Mouse (Mus musculus) heart, postnatal 0 days (tissue): ENCODE measurements around the gene Fxyd2. TPM values are rescaled to one million over a fixed set of nuclear protein-coding genes. Genes with fewer than 3 reads are reported as not detected.

ENCODE experiments used
- ATAC-seq: fragments of 200-750 bp; cut with Nextera tagmentation; 2 replicates; pipeline ENCODE4 v1.8.0; 2017; ENCODE audit warnings: low read depth, moderate number of reproducible peaks, moderate library complexity; ENCODE audit not compliant: insufficient read depth
- DNase-seq: peaks from one replicate; pipeline ENCODE4 v3.0.0-alpha.2; 2016; ENCODE audit warnings: low spot score
- H3K27ac ChIP-seq: fragments of 300-500 bp; sonication (generic); 2 replicates; pipeline ENCODE4 v1.5.1; 2014; ENCODE audit warnings: low read depth, mild to moderate bottlenecking
- H3K27me3 ChIP-seq: fragments of 300-500 bp; sonication (generic); 2 replicates; pipeline ENCODE4 v1.6.1; 2014; ENCODE audit warnings: low read length, mixed read lengths; ENCODE audit not compliant: control insufficient read depth, insufficient read depth
- H3K36me3 ChIP-seq: fragments of 300-500 bp; sonication (generic); replicated peaks from 2 replicates; pipeline ENCODE4 v1.6.1; 2014; ENCODE audit warnings: low read length, mixed read lengths; ENCODE audit not compliant: control insufficient read depth, insufficient read depth
- H3K4me1 ChIP-seq: fragments of 300-500 bp; sonication (generic); 2 replicates; pipeline ENCODE4 v1.6.1; 2014; ENCODE audit warnings: antibody characterized with exemption; ENCODE audit not compliant: control insufficient read depth, insufficient read depth
- H3K4me2 ChIP-seq: fragments of 300-500 bp; sonication (generic); 2 replicates; pipeline ENCODE4 v1.6.1; 2014; ENCODE audit warnings: low read depth, mild to moderate bottlenecking, low read length, moderate library complexity
- H3K4me3 ChIP-seq: fragments of 300-500 bp; sonication (generic); 2 replicates; pipeline ENCODE4 v1.5.1; 2014; ENCODE audit warnings: low read depth, low read length
- H3K9ac ChIP-seq: fragments of 300-500 bp; sonication (generic); replicated peaks from 2 replicates; pipeline ENCODE4 v1.6.1; 2014; ENCODE audit warnings: low read depth, low read length, mixed read lengths
- H3K9me3 ChIP-seq: fragments of 300-500 bp; sonication (generic); replicated peaks from 2 replicates; pipeline ENCODE4 v1.6.1; 2016; ENCODE audit warnings: low read length; ENCODE audit not compliant: control insufficient read depth
- CTCF ChIP-seq: IDR thresholded peaks from 2 replicates; pipeline ENCODE4 v1.5.1; 2016; ENCODE audit warnings: antibody characterized with exemption, control low read depth, low read depth
- EP300 ChIP-seq: IDR thresholded peaks from 2 replicates; pipeline ENCODE4 v1.6.1; 2016; ENCODE audit warnings: antibody characterized with exemption, low read depth
- WGBS: fragments of 180-500 bp; shearing (Covaris S2); extraction: QIAGEN DNeasy Blood & Tissue Kit; methylation state at CpG from one replicate; pipeline ENCODE4 v1.1.7; 2014; 5-methylcytosine and 5-hydroxymethylcytosine counted together
- polyA plus RNA-seq: library from polyadenylated mRNA; unstranded; fragments of >200 nt; fragmentation: Nextera tagmentation; extraction: Ambion mirVana; gene quantifications from 2 replicates; pipeline ENCODE4 v1.2.1, GENCODE M21; 2015
- total RNA-seq: library from RNA; depleted of rRNA; stranded (reverse); fragments of >200 nt; gene quantifications from 2 replicates; pipeline ENCODE4 v1.2.3, GENCODE M21; 2014; ENCODE audit warnings: low replicate concordance

The Fxyd2 gene
- total and polyA plus RNA-seq, 2 experiments from 2014 or later = 0.71 TPM; not detected in 1

DNA sequence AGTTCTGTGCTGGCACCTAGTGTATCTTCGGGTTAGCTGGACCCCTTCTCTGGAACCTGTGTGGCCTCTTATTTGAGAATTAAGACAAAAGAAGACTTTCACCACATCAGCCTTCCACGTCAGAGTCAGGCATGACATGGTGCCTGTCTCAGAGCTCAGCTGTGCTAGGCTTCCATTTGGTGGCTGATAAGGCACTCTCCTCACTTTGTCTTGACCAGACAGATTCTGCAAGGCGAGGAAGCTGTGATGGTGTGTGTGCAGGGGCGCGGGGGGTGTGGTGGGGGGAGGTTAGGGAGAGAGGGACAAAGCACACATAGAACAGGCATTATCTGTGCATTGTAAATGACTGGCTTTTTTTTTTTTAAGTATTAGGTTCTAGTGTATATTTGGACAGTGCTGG, 29.9 kb downstream of the Fxyd2 start:
- no peaks in the 10 kb centered on the region for H3K9me3 ChIP-seq
- no peak overlapping the region for H3K27ac ChIP-seq
- H3K4me2 ChIP-seq = no peak overlapping the region
- TF ChIP-seq EP300 = no peak
- TF ChIP-seq CTCF = no peak
- peaks cover 61% of the 10 kb centered on the region for H3K27me3 ChIP-seq
- no peak for DNase-seq
- 22% methylated on average over 5 of the region's 5 CpGs for WGBS
- H3K4me1 ChIP-seq = peaks cover 8% of the 10 kb centered on the region; the same call in 1 of the 2 replicates
- no peak for ATAC-seq
- no peaks in the 10 kb centered on the region for H3K36me3 ChIP-seq
- no peak overlapping the region for H3K4me3 ChIP-seq
- no peak overlapping the region for H3K9ac ChIP-seq

DNA sequence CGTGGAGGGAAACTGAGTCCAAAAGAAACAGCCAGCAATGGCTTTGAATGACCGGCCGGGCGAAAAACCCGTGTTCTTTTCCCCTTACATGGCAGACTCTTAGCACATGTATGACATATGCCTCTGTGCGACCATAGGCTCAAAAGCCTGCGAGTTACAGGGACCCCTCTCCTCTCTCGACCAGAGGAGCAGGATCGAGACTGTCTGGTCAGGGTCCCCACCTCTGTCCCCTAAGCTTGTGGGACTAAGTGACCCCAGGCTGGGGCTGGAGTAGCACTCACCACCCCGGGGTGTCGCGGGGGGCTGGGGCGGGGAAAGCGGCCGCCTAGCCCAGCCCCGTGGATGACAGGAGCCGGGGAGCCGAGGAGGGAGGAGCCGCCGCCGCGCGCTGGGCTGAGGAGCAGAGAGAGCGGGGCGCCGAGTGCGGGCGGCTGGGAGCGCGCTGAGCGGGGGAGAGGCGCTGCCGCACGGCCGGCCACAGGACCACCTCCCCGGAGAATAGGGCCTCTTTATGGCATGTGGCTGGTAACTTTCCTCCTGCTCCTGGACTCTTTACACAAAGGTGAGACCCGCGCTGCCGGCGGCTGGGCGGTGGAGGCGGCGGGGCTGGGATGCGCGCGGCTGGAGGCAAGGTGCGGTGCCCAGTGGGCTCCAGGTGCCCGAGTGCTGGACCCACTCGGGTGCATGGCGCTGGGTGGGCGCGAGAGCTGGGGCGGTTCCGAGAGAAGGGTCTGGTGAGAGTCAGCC, 30.7 kb downstream of the Fxyd2 start:
- no peak for TF ChIP-seq CTCF
- ATAC-seq (no peak), DNase-seq (no peak)
- Histone ChIP-seq H3K4me2 (peak overlapping the region; percentile 54), H3K4me3 (peak overlapping the region; percentile 35), H3K27me3 (peaks cover 63% of the 10 kb centered on the region), H3K9me3 (no peaks in the 10 kb centered on the region), H3K36me3 (no peaks in the 10 kb centered on the region), H3K4me1 (peaks cover 8% of the 10 kb centered on the region; the same call in 1 of the 2 replicates), H3K9ac (no peak overlapping the region), H3K27ac (no peak overlapping the region)
- 4% methylated on average over 33 of the region's 54 CpGs for WGBS

DNA sequence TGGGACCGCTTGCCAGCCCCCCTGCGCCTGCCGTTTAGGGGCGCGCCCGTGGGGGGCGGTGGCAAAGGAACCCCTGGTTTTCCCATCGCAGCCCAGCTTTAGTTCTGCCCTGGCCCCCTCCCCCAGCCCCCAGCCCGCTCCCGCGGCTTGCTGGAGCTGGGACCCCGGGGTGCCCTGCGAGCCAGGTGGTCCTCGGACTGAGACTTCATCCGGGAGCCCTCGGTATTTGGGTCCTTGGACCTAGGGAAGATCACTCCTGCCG, 31.2 kb downstream of the Fxyd2 start:
- H3K4me1 ChIP-seq = peaks cover 8% of the 10 kb centered on the region; the same call in 1 of the 2 replicates

DNA sequence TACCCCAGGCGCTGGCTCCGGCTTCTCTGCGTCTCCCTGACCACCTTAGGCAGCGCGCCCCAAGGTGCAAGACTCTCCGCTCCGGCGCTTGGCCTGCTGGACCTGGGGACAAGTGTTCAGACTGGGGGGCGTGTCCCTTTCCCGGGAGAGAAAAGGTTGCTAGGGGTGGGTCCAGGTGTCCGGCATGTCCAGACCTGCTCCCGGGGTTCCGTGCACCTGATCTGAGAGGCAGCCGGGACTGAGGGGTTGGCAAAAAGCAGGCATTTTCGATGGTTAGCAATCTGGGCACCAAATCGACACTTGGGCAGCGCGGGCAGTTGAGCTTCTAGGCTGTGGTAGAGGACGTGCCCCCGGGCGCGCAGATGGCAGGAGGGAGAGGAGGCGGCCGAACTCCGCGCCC, 31.7 kb downstream of the Fxyd2 start:
- no peak overlapping the region for H3K9ac ChIP-seq
- H3K4me3 ChIP-seq = peak overlapping the region; percentile 35
- H3K9me3 ChIP-seq = no peaks in the 10 kb centered on the region
- ATAC-seq (no peak), DNase-seq (no peak)
- no peak overlapping the region for H3K27ac ChIP-seq
- H3K4me1 ChIP-seq = peaks cover 8% of the 10 kb centered on the region; the same call in 1 of the 2 replicates
- TF ChIP-seq EP300 (no peak), CTCF (no peak)
- H3K27me3 ChIP-seq = peaks cover 63% of the 10 kb centered on the region
- WGBS = 7% methylated on average over 26 of the region's 26 CpGs
- H3K36me3 ChIP-seq = no peaks in the 10 kb centered on the region
- H3K4me2 ChIP-seq = peak overlapping the region; percentile 54; the same call in 1 of the 2 replicates

More for the DNA sequence above, 31.2 kb downstream of the Fxyd2 start:
- ATAC-seq (no peak), DNase-seq (no peak)
- H3K36me3 ChIP-seq = no peaks in the 10 kb centered on the region
- H3K4me2 ChIP-seq = peak overlapping the region; percentile 54
- 7% methylated on average over 11 of the region's 17 CpGs for WGBS
- no peak overlapping the region for H3K27ac ChIP-seq
- H3K27me3 ChIP-seq = peaks cover 63% of the 10 kb centered on the region
- no peaks in the 10 kb centered on the region for H3K9me3 ChIP-seq
- H3K9ac ChIP-seq = no peak overlapping the region
- TF ChIP-seq EP300 = no peak
- TF ChIP-seq CTCF = no peak
- peak overlapping the region; percentile 35 for H3K4me3 ChIP-seq

DNA sequence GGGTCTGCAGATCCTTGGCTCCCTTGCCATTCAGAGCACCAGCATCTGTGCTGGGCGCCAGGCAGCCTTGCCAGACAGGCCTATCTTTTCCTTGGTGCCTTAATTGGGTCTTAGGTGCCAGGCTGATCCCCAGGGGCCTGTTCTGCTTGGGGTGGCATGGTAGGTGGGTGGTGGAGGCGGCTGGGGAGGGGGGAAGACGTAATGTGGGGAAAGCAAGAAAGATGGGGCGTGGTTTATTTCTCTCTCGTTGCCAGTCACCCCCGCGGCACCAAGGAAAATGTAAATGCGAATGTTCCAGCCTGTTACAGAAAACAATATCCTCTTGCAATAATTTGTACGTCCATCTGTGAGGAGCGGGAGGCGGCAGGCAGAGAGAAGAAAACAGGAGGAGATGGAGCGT, 33.2 kb downstream of the Fxyd2 start:
- Histone ChIP-seq H3K27ac (no peak overlapping the region), H3K4me1 (peaks cover 8% of the 10 kb centered on the region; the same call in 1 of the 2 replicates), H3K9me3 (no peaks in the 10 kb centered on the region), H3K4me3 (no peak overlapping the region), H3K4me2 (no peak overlapping the region), H3K27me3 (peaks cover 57% of the 10 kb centered on the region), H3K36me3 (no peaks in the 10 kb centered on the region), H3K9ac (no peak overlapping the region)
- DNase-seq = no peak
- no peak for TF ChIP-seq CTCF
- no peak for TF ChIP-seq EP300
- no peak for ATAC-seq
- WGBS = 71% methylated on average over 12 of the region's 12 CpGs

DNA sequence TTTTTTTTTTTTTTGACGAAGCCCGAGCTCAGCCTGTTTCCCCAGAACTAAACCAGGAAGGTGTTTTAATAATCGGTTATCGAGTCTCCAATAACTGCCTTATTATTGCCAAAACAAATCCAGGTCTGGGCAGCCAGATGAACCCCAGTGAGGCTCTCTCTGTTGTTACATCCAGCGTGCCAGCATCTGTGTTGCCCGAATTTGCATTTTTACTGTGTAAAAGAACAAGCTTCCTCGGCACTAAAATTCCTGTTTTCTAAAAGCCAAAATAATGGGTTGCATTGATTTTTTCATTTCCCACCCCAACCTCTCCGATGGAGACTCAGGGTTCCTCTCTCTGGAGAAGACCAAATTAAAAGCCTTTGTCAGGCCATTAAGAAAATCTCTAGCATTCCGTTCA, 33.6 kb downstream of the Fxyd2 start:
- Histone ChIP-seq H3K36me3 (no peaks in the 10 kb centered on the region), H3K4me2 (no peak overlapping the region), H3K4me1 (peaks cover 8% of the 10 kb centered on the region; the same call in 1 of the 2 replicates), H3K27me3 (peaks cover 57% of the 10 kb centered on the region), H3K4me3 (no peak overlapping the region), H3K9ac (no peak overlapping the region), H3K9me3 (no peaks in the 10 kb centered on the region), H3K27ac (no peak overlapping the region)
- WGBS = 80% methylated on average over 9 of the region's 9 CpGs
- TF ChIP-seq CTCF (no peak), EP300 (no peak)
- DNase-seq (no peak), ATAC-seq (no peak)
